Mouse (Mus musculus) liver, adult 2 months (tissue): ENCODE measurements around the gene Mchr1.

Experiments used
- CTCF ChIP-seq: fragments of 200-500 bp; IDR thresholded peaks from 2 replicates; pipeline ENCODE4 v1.5.1; 2011; ENCODE audit warnings: low read depth, low read length, control low read depth
- POLR2A ChIP-seq: fragments of 200-500 bp; IDR thresholded peaks from 2 replicates; pipeline ENCODE4 v1.6.1; 2011; ENCODE audit warnings: low read length, control low read depth; ENCODE audit not compliant: insufficient read depth; ENCODE audit errors: extremely low read depth

DNA sequence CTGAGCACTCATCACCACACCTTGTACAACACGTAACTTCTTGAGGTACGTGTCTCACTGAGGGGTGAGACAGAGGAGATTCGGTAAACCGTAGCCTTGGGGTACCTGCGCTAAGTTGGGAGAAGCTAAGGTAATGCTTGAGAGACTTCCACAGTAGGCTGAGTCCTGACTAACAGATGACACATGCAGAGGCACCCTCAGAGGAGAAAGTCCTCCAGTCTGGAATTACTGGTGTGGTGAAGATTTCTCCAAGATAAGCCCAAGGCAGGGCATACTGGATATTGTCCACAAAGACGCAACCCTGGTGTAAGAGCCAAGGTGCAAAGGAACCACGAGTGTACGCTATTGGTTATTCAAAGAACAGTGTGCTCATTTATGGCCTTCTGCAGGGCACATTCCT, 42.4 kb upstream of the Mchr1 start:
- no peak for TF ChIP-seq POLR2A
- TF ChIP-seq CTCF: no peak
